Mouse (Mus musculus): ENCODE data around the gene Ftl1.
"Not testable (repeated sequence)": the region's sequence is repeated elsewhere in the genome, so short reads cannot be mapped to it uniquely, and the experiment has no call there.

The Ftl1 gene

GRCm38 (mm10) chr7:45476453-45476852, 16.8 kb upstream of the Ftl1 start:
- DNase-seq (ENCODE audit: low spot score in 2 of 2) = no peak

DNA sequence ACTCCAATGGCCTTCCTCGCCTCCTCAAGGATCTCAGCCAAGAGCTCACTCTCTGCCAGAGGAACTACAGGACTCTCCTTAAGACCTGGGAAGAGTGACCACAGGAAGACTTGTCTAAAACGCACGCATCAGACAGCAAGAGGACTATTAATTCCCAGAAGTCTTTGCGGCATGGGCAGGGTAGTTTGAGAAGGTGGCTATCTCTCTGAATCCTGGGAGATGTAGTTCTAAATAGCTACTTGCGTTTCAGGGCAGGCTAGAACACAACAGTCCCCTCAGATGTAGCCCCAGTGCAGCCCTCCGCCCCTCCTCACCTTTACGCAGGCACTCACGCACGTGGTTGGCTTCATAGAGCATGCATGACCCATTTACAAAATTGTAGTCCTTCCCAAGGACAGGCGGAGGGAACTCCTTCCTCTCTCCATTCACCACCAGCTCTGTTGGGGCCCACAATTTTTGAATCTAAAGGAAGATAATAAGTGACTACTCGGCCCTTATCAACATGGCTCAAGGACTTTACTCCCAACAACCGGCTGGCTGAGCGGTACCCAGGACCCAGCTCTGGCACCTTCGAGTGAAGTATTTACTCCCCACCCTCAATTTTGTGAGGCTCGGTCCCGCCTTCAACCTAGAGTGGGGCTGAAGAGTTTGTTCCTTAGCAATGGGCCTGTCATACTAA, 15.7 kb upstream of the Ftl1 start:
- DNase-seq (ENCODE audit: low spot score in 2 of 2) = no peak

- peak in 1 of 2 experiments; percentile 71 for DNase-seq (ENCODE audit: low spot score in 2 of 2)
Measured at GRCm38 (mm10) chr7:45470869-45471268, 11.2 kb upstream of the Ftl1 start.

GRCm38 (mm10) chr7:45467090-45467670, 7.5 kb upstream of the Ftl1 start:
- DNase-seq (ENCODE audit: low spot score in 2 of 2) = no peak

DNA sequence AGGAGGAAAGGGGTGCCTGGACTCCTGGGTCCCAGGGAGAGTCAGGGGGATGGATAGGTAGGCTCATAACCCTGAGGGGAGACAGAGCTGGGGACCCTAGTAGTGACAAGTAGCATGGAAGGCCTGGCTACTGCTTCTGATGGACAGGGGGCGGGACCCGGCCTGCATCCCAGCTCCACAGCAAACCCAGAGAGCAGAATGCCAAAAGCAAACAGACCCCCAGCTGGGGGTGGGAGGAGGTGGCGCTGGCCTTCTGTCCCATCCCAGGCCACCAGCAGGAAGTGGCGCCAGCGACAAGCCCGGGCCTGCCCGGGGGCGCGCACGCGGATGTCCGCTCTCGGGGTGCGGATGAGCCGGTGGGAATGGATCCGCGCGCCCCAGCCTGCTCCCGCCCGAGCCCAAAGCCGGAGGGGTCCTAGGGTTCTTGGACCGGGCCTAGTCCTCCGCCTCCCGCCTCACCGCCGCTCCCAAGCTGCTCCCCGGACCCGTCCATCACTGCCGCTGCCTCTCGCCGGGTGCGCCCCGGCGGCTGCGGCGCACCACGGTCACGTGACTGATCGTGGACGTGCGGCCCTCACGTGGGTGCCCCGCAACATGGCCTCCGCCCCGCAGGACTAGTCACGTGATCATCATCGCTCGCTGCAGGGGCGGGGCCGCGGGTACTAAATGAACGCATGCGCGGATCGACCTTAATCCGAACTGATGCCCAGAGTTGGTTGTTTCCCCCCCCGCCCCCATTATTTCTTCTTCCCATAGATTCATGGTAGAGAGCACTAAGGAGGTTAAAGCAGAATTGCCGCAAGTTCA, 6.8 kb upstream of the Ftl1 start, which contains the start of gene Bax:
TSS of gene Bax (minus strand) at position 616 of the 807 bp plus-strand sequence.
- peak; percentile 92 to 95 for DNase-seq (ENCODE audit: low spot score in 2 of 2)

DNA sequence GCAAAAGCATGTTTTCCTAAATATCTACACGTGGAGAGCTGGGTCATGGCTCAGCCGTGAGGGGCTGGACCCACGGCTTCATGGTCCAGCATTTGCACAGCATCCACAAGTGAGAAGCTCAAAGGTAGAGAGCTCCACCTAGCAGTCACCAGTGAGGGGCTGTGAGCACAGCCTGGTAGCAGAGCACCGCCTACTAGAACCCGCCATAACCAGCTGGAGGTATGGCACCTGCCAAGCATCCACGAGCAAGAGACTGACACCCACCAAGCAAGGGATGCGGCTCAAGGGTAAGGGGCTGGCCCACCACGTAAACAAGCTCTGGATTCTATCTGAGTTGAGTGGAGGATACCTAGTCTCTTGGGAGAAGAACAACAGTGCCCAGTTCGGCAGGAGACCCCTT, 5.9 kb upstream of the Ftl1 start:
- no peak for DNase-seq (ENCODE audit: low spot score in 2 of 2)

DNA sequence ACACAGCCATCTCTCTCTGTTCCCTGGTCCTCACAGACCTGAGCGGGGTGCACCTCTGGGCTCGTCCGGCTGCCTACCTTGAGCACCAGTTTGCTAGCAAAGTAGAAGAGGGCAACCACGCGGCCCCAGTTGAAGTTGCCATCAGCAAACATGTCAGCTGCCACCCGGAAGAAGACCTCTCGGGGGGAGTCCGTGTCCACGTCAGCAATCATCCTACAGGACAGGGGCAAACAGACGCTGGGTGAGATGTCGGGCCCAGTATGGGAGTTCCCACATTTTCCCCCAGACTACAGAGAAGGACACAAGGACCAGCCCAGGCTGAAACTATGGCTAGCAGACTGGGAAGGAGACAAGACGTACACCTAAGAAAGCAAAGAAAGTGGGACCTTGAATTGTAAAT, 5.4 kb upstream of the Ftl1 start:
- no peak for DNase-seq (ENCODE audit: low spot score in 2 of 2)

- no peak for DNase-seq (ENCODE audit: low spot score in 2 of 2)
Measured at GRCm38 (mm10) chr7:45463987-45464778, 4.5 kb upstream of the Ftl1 start.

- not testable (repeated sequence) for DNase-seq (ENCODE audit: low spot score in 2 of 2)
Measured at GRCm38 (mm10) chr7:45462868-45463267, 3.2 kb upstream of the Ftl1 start.

DNA sequence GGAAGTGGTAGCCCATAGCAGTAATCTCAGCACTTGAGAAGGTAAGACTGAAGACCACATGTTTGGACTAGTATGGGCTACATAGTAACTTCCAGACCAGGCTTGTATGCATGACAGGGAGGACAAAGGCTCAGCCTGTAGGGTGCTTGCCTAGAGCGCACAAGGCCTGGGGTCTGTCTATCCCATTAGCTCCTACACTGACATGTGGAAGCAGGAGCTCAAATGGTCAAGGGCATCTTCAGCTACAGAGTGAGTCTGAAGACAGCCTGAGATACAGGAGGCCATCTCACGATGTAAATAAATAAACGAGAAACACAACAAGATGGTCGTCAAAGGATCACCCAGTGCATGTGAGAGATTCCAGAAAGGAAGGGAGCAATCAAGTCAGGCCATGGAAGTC, 2.6 kb upstream of the Ftl1 start:
- no peak for DNase-seq (ENCODE audit: low spot score in 2 of 2)

DNA sequence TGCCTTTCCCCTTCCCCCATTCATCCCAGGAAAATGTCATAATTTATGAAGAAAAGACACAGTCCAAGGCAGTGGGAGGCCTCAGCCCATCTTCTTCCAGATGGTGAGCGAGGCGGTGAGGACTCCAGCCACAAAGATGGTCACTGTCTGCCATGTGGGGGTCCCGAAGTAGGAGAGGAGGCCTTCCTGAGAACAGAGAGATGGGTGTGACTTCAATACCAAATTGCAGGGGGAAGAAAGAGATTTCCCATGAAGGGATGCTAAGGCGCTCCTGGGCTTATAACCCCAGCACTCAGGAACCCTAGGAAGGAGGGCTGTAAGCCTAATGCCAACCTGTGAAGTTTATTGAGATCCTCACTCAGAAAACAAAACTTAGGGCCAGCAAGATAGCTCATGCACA, 2.1 kb upstream of the Ftl1 start:
- no peak for DNase-seq (ENCODE audit: low spot score in 2 of 2)

DNA sequence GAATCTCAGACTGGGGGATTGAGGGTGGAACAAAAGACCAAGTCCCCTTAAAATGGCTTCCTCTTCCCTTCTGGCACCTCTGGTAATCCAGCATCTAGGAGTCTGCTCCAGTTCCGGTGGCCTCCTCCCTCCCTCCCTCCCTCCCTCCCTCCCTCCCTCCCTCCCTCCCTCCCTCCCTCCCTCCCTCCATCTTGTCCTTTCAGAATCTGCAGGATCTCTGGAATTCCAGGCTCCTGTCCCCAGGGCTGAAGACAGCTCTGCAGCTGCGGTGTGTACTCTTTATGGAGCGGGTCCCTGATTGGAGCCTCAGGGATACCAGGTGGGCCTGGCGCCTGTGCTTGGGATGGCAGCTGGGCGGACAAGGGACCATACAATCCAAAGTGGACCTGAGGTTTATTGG, 1.6 kb upstream of the Ftl1 start:
- no peak for DNase-seq (ENCODE audit: low spot score in 2 of 2)

- no peak for DNase-seq (ENCODE audit: low spot score in 2 of 2)
Measured at GRCm38 (mm10) chr7:45460860-45461314, 1.2 kb upstream of the Ftl1 start.

DNA sequence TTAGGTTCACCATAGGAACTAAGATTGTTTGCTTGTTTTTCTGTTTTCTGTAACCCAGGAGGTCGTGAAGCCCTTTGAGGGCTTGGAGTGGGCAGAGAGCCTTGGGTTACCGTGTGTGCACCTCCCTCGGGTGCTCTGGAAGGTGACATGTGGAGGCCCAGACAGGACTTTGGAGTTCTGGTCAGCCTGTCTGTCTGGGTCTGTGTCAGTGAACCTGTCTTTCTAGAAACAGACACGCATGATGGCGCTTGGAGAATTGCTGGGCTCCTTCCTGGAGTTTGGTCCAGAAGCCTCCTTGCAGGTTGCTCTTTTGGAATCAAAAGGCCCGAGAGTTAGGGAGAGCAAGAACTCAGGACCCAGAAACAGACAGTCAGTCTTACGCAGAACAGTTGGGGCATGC, 693 bp upstream of the Ftl1 start:
- DNase-seq (ENCODE audit: low spot score in 2 of 2) = no peak

DNA sequence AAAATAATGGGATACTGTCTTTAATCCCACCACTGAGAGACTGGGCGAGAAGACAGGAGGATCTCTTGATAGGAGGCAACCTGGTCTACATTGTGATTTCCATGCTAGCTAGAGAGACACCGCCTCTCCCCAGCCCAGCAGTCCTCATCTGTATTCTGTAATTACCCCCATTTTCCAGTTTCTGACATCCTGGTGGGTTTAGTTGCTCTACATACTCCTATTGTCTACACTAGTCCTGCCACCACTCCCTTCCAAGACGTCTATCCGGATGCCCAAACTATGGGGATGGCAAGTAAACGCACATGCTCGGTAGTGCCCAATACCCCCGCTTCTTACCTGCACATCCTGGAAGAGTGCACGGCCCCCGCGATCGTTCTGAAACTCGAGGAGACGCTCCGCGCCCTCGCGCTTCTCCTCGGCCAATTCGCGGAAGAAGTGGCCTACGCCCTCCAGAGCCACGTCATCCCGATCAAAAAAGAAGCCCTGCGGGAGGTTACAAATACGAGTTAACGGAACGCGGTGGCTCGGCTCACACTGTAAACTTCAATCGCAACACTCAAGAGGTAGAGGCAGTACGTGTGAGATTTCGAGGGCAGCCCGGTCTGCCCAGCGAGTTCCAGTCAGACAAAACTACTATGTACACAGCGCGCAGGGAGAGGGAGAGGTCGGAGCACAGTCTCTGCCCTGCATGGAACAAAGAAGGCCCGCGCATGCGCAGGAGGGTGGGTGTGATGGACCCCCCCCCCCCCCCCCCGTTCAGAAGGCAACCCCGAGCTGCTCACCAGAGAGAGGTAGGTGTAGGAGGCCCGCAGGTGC, 728 bp downstream of the Ftl1 start:
- peak; percentile 54 to 61 for DNase-seq (ENCODE audit: low spot score in 2 of 2)

GRCm38 (mm10) chr7:45457204-45458060, 2.3 kb downstream of the Ftl1 start:
- DNase-seq (ENCODE audit: low spot score in 2 of 2) = no peak

DNA sequence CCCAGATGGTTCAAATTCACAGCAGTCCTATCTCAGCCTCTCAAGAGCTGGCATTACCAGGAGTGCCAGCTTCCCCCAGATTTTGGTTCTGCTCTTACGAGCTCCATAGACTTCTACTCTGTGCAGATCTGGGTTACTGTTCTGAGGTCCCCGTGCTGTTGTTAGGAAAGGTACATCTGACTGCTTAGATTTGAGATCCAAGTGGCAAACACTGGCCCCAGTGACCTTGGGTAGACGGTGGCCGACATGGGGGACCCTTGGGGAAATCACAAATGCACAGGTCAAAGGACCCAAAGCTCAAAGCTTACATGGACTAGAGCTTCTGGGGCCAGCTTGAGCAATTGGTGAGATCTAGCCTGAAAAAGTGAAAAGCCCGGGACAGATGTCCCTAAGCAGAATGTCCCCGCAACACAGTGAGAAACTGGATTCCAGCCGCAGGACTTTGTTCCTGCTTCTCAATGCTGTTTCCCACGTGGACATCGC, 2.9 kb downstream of the Ftl1 start:
- DNase-seq (ENCODE audit: low spot score in 2 of 2) = no peak

- no peak for DNase-seq (ENCODE audit: low spot score in 2 of 2)
Measured at GRCm38 (mm10) chr7:45455932-45456696, 3.6 kb downstream of the Ftl1 start.

DNA sequence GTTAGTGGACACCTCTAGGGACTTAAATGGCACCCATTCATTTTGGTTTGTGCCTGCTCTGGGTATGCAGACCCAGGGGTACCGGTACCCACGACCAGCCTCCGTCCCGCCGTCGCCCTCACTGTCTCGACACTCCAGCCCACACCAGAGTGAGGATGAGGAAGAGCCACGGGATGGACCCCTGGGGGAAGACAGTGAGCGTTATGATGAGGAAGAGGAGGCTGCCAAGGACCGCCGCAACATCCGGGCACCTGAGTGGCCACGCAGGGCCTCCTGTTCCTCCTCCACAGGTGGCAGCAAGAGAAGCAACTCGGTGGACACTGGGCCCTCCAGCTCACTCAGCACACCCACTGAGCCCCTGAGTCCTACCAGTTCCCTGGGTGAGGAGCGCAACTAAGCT, 4.7 kb downstream of the Ftl1 start:
- DNase-seq (ENCODE audit: low spot score in 2 of 2) = no peak

Data from frontal cortex, postnatal 14 days (tissue).